Mouse (Mus musculus) midbrain, embryonic 14.5 days (tissue): ENCODE data around the gene Gm20605. TPM values are rescaled to one million over a fixed set of nuclear protein-coding genes. Genes with fewer than 3 reads are reported as not detected.

ENCODE experiments used
- polyA plus RNA-seq: library from polyadenylated mRNA; unstranded; fragments of >200 nt; fragmentation: Nextera tagmentation; extraction: Ambion mirVana; gene quantifications from 2 replicates; pipeline ENCODE4 v1.2.1, GENCODE M21; 2014

Gm20605 gene
- polyA plus RNA-seq, 1 experiment from 2014 or later, result 6.0 TPM

Other genes starting within 250 kb of the Gm20605 start
- 0.11 and 0.12 TPM in 2 replicates for gene Zan, start 152.1 kb upstream of the Gm20605 start, polyA plus RNA-seq
- gene Pop7, start 126.7 kb upstream of the Gm20605 start, polyA plus RNA-seq, result 83.7 and 103 TPM in 2 replicates
- 17.0 and 23.5 TPM in 2 replicates for gene Gigyf1, start 110.6 kb upstream of the Gm20605 start, polyA plus RNA-seq
- gene Epo, start 95.9 kb upstream of the Gm20605 start, polyA plus RNA-seq, result not detected in 2 replicates
- 633 and 757 TPM in 2 replicates for gene Gnb2, start 95.7 kb upstream of the Gm20605 start, polyA plus RNA-seq
- 234 and 291 TPM in 2 replicates for gene Actl6b, start 75.7 kb upstream of the Gm20605 start, polyA plus RNA-seq
- gene Tfr2, start 59.3 kb upstream of the Gm20605 start, polyA plus RNA-seq, result 4.0 and 5.6 TPM in 2 replicates
- gene Mospd3, start 28.1 kb upstream of the Gm20605 start, polyA plus RNA-seq, result 67.2 and 83.9 TPM in 2 replicates
- gene Pcolce, start 15.4 kb upstream of the Gm20605 start, polyA plus RNA-seq, result 3.0 and 11.7 TPM in 2 replicates
- 0.09 and 0.18 TPM in 2 replicates for gene Fbxo24, start 173 bp upstream of the Gm20605 start, polyA plus RNA-seq
- gene Lrch4, start 54 bp upstream of the Gm20605 start, polyA plus RNA-seq, result 18.1 and 21.9 TPM in 2 replicates
- 4.1 and 5.6 TPM in 2 replicates for gene Sap25, start 12.2 kb downstream of the Gm20605 start, polyA plus RNA-seq
- not detected in 2 replicates for gene Irs3, start 16.5 kb downstream of the Gm20605 start, polyA plus RNA-seq
- gene Agfg2, start 55.6 kb downstream of the Gm20605 start, polyA plus RNA-seq, result 10.3 and 12.8 TPM in 2 replicates
- gene Nyap1, start 112.4 kb downstream of the Gm20605 start, polyA plus RNA-seq, result 16.2 and 28.8 TPM in 2 replicates
- gene Tsc22d4, start 116.6 kb downstream of the Gm20605 start, polyA plus RNA-seq, result 42.1 and 47.0 TPM in 2 replicates
- gene Ppp1r35, start 149.7 kb downstream of the Gm20605 start, polyA plus RNA-seq, result 53.4 and 58.6 TPM in 2 replicates
- 11.3 and 14.4 TPM in 2 replicates for gene Mepce, start 158.5 kb downstream of the Gm20605 start, polyA plus RNA-seq
- gene Zcwpw1, start 158.6 kb downstream of the Gm20605 start, polyA plus RNA-seq, result 5.6 and 8.2 TPM in 2 replicates
- gene Pilra, start 207.1 kb downstream of the Gm20605 start, polyA plus RNA-seq, result 0.26 and 0.51 TPM in 2 replicates
- gene Pilrb1, start 228.9 kb downstream of the Gm20605 start, polyA plus RNA-seq, result not detected in 2 replicates
- 0.57 TPM in 1 of 2 replicates, not detected in the other for gene Pilrb2, start 242.6 kb downstream of the Gm20605 start, polyA plus RNA-seq